Comparison of ENCODE assay signal across 26 mouse cellular contexts in genomic region chr7:81498181-81498580, GRCm38 (mm10). TPM values are rescaled to one million over a fixed set of nuclear protein-coding genes. Genes with fewer than 3 reads are reported as not detected.
DNase-seq lines count a peak whose midpoint lies in the region; ATAC-seq and TF ChIP-seq lines count a peak whose summit lies in the region.
"Had no signal": no experiment of that assay in that cellular context is flagged by ENCODE, and none has a peak within 500 bp of the region (broad histone marks: within the 10 kb centered on the region; RNA-seq: fewer than 3 reads in every experiment).

BC048679 (minus strand) TSS chr7:81498281.

- H3K4me1 ChIP-seq in forebrain, embryonic 10.5 days: peaks cover 33% of the 10 kb centered on the region
- H3K4me1 ChIP-seq in forebrain, embryonic 16.5 days (replicated peaks; ENCODE audit: control insufficient read depth, insufficient read depth, low read length): no peaks in the 10 kb centered on the region; the same call in 1 of the 2 replicates
- H3K4me1 ChIP-seq in hindbrain, embryonic 10.5 days (replicated peaks): peaks cover 29% of the 10 kb centered on the region
- 0 out of 2 replicates have a peak, but pooled peaks cover 3% of the 10 kb centered on the region for H3K4me1 ChIP-seq in hindbrain, embryonic 14.5 days (replicated peaks; ENCODE audit: control insufficient read depth, insufficient read depth, low read length)
- peaks cover 52% of the 10 kb centered on the region for H3K4me1 ChIP-seq in E14TG2a.4 (replicated peaks; ENCODE audit: low read depth, low read length)
- H3K4me1 ChIP-seq: forebrain, embryonic 13.5 days had no signal

- ATAC-seq in forebrain, embryonic 16.5 days: no peak
- no peak for ATAC-seq in hindbrain, embryonic 14.5 days (ENCODE audit: low FRiP score)
- ATAC-seq: CD4-positive, CD25-positive, alpha-beta regulatory T cell, adult 4 months; forebrain, embryonic 13.5 days; forebrain, embryonic 15.5 days had no signal

- H3K4me2 ChIP-seq in forebrain, embryonic 16.5 days (ENCODE audit: low read length): no peak within 1 kb of the TSS
- H3K4me2 ChIP-seq in hindbrain, embryonic 14.5 days (replicated peaks): no peak within 1 kb of the TSS
- H3K4me2 ChIP-seq: embryonic facial prominence, embryonic 13.5 days; embryonic facial prominence, embryonic 15.5 days; forebrain, embryonic 13.5 days; forebrain, embryonic 15.5 days had no signal

- no peaks in the 10 kb centered on the region for H3K36me3 ChIP-seq in forebrain, embryonic 10.5 days (replicated peaks)
- H3K36me3 ChIP-seq in forebrain, embryonic 16.5 days (ENCODE audit: control insufficient read depth, insufficient read depth): no peaks in the 10 kb centered on the region
- no peaks in the 10 kb centered on the region for H3K36me3 ChIP-seq in hindbrain, embryonic 10.5 days
- H3K36me3 ChIP-seq in hindbrain, embryonic 14.5 days (replicated peaks; ENCODE audit: control insufficient read depth, insufficient read depth): no peaks in the 10 kb centered on the region
- no peaks in the 10 kb centered on the region for H3K36me3 ChIP-seq in E14TG2a.4 (ENCODE audit: insufficient read depth, low read length)
- H3K36me3 ChIP-seq: embryonic facial prominence, embryonic 13.5 days; embryonic facial prominence, embryonic 15.5 days; forebrain, embryonic 15.5 days had no signal

- H3K4me3 ChIP-seq in forebrain, embryonic 10.5 days: no peak within 1 kb of the TSS
- H3K4me3 ChIP-seq in forebrain, embryonic 16.5 days (replicated peaks; ENCODE audit: low read length): no peak within 1 kb of the TSS
- peak within 1 kb of the TSS; percentile 2; the same call in 1 of the 2 replicates for H3K4me3 ChIP-seq in hindbrain, embryonic 10.5 days
- no peak within 1 kb of the TSS for H3K4me3 ChIP-seq in hindbrain, embryonic 14.5 days (replicated peaks; ENCODE audit: low read length)
- peak within 1 kb of the TSS; percentile 23; the same call in 1 of the 2 replicates for H3K4me3 ChIP-seq in E14TG2a.4 (replicated peaks; ENCODE audit: low read length)
- H3K4me3 ChIP-seq: embryonic facial prominence, embryonic 13.5 days; embryonic facial prominence, embryonic 15.5 days; erythroblast, embryonic 14.5 days; forebrain, embryonic 13.5 days; forebrain, embryonic 15.5 days had no signal

- peaks cover 42% of the 10 kb centered on the region for H3K27me3 ChIP-seq in forebrain, embryonic 10.5 days (ENCODE audit: poor library complexity, severe bottlenecking)
- H3K27me3 ChIP-seq in forebrain, embryonic 16.5 days (replicated peaks; ENCODE audit: control insufficient read depth, insufficient read depth, low read length): no peaks in the 10 kb centered on the region
- H3K27me3 ChIP-seq in hindbrain, embryonic 10.5 days (ENCODE audit: insufficient read depth, poor library complexity, severe bottlenecking): peaks cover 45% of the 10 kb centered on the region
- no peaks in the 10 kb centered on the region for H3K27me3 ChIP-seq in hindbrain, embryonic 14.5 days (ENCODE audit: control insufficient read depth, insufficient read depth, low read length)
- H3K27me3 ChIP-seq in E14TG2a.4 (ENCODE audit: insufficient read depth, low read length): peaks cover 26% of the 10 kb centered on the region
- H3K27me3 ChIP-seq: forebrain, embryonic 15.5 days had no signal

- peak within 1 kb of the TSS; percentile 69 for H3K27ac ChIP-seq in forebrain, embryonic 10.5 days
- no peak within 1 kb of the TSS for H3K27ac ChIP-seq in forebrain, embryonic 16.5 days (ENCODE audit: low read length)
- H3K27ac ChIP-seq in hindbrain, embryonic 10.5 days: peak within 1 kb of the TSS; percentile 17
- no peak within 1 kb of the TSS for H3K27ac ChIP-seq in hindbrain, embryonic 14.5 days
- H3K27ac ChIP-seq: embryonic facial prominence, embryonic 13.5 days; embryonic facial prominence, embryonic 15.5 days; forebrain, embryonic 13.5 days; forebrain, embryonic 15.5 days had no signal

- TF ChIP-seq CTCF in E14TG2a.4 (conservative IDR thresholded peaks at IDR 0.05; ENCODE audit: low read length): no peak

- no peaks in the 10 kb centered on the region for H3K9me3 ChIP-seq in forebrain, embryonic 10.5 days
- H3K9me3 ChIP-seq in forebrain, embryonic 16.5 days (ENCODE audit: control insufficient read depth, low read length): no peaks in the 10 kb centered on the region
- no peaks in the 10 kb centered on the region for H3K9me3 ChIP-seq in hindbrain, embryonic 10.5 days
- no peaks in the 10 kb centered on the region for H3K9me3 ChIP-seq in hindbrain, embryonic 14.5 days (ENCODE audit: control insufficient read depth, low read length)
- no peaks in the 10 kb centered on the region for H3K9me3 ChIP-seq in E14TG2a.4 (ENCODE audit: low read length)
- H3K9me3 ChIP-seq: embryonic facial prominence, embryonic 13.5 days; embryonic facial prominence, embryonic 15.5 days; forebrain, embryonic 13.5 days; forebrain, embryonic 15.5 days had no signal

- H3K9ac ChIP-seq in forebrain, embryonic 16.5 days (replicated peaks; ENCODE audit: low read depth, low read length): no peak within 1 kb of the TSS
- no peak within 1 kb of the TSS for H3K9ac ChIP-seq in hindbrain, embryonic 14.5 days
- H3K9ac ChIP-seq: embryonic facial prominence, embryonic 13.5 days; embryonic facial prominence, embryonic 15.5 days; forebrain, embryonic 13.5 days; forebrain, embryonic 15.5 days had no signal

- 79% methylated on average over 7 of the region's 7 CpGs for WGBS in forebrain, embryonic 10.5 days
- 76% methylated on average over 7 of the region's 7 CpGs for WGBS in forebrain, embryonic 16.5 days
- WGBS in hindbrain, embryonic 10.5 days: 71% methylated on average over 7 of the region's 7 CpGs
- 72% methylated on average over 7 of the region's 7 CpGs for WGBS in hindbrain, embryonic 14.5 days

- no peak for DNase-seq in forebrain, embryonic 10.5 days (ENCODE audit: extremely low spot score, low spot score)
- DNase-seq in hindbrain, embryonic 10.5 days (ENCODE audit: low spot score): no peak
- DNase-seq in hindbrain, embryonic 14.5 days (ENCODE audit: low spot score): no peak
- DNase-seq in lung, postnatal 14 days: no peak
- DNase-seq: adrenal gland, adult 2 months; adrenal gland, postnatal 10 days; adrenal gland, postnatal 25 days; B cell, adult 2 months; cerebellum, adult 11 months; cerebellum, adult 18-20 months; cerebellum, adult 8-10 months; cerebellum, adult 9-11 months; cerebellum, postnatal 14 days; cerebellum, postnatal 36 days; embryo, embryonic 11 days had no signal

RNA-seq across cellular contexts. Expression of gene BC048679, which starts in this region (rescaled TPM):
- polyA plus RNA-seq in forebrain, embryonic 10.5 days (2016; fragmentation: Nextera tagmentation; extraction: Ambion mirVana): 0.27 and 0.50 TPM in 2 replicates
- not detected in 2 replicates for polyA plus RNA-seq in forebrain, embryonic 16.5 days (2015; fragmentation: Nextera tagmentation; extraction: Ambion mirVana)
- polyA plus RNA-seq in hindbrain, embryonic 10.5 days (2016; fragmentation: Nextera tagmentation; extraction: Ambion mirVana): 0.39 and 0.73 TPM in 2 replicates
- not detected in 2 replicates for polyA plus RNA-seq in hindbrain, embryonic 14.5 days (2014; fragmentation: Nextera tagmentation; extraction: Ambion mirVana)
- polyA plus RNA-seq: adrenal gland, adult 2 months; brain, embryonic 14.5 days; CD4-positive, CD25-positive, alpha-beta regulatory T cell, adult 4 months; embryonic facial prominence, embryonic 11.5 days; embryonic facial prominence, embryonic 13.5 days; embryonic facial prominence, embryonic 15.5 days; erythroblast, embryonic 14.5 days; forebrain, embryonic 11.5 days; forebrain, embryonic 13.5 days; forebrain, embryonic 15.5 days had no signal

Comparison
In these comparisons a context has a peak if more than half of its experiments do, and no peak if none do; other contexts are left out.
1. H3K27ac ChIP-seq: peak in forebrain, embryonic 10.5 days (single experiment) and hindbrain, embryonic 10.5 days (single experiment); none in forebrain, embryonic 16.5 days (single experiment) and hindbrain, embryonic 14.5 days (single experiment).
2. H3K4me3 ChIP-seq: peak in hindbrain, embryonic 10.5 days (single experiment) and E14TG2a.4 (single experiment); none in forebrain, embryonic 10.5 days (single experiment), forebrain, embryonic 16.5 days (single experiment) and hindbrain, embryonic 14.5 days (single experiment).